Mouse (Mus musculus): ENCODE measurements around the gene 1700010I14Rik. TPM values are rescaled to one million over a fixed set of nuclear protein-coding genes. Genes with fewer than 3 reads are reported as not detected.

Gene 1700010I14Rik
- 1 to 10 TPM; 1.2 TPM for total RNA-seq (2021)
- long read RNA-seq, experiment 1 = 0 reads
- long read RNA-seq, experiment 2, partial matches to known transcripts = 0 of 2 reads
- long read RNA-seq, experiment 2, other reads (novel, unspliced or antisense) = 0 of 2 reads

DNA sequence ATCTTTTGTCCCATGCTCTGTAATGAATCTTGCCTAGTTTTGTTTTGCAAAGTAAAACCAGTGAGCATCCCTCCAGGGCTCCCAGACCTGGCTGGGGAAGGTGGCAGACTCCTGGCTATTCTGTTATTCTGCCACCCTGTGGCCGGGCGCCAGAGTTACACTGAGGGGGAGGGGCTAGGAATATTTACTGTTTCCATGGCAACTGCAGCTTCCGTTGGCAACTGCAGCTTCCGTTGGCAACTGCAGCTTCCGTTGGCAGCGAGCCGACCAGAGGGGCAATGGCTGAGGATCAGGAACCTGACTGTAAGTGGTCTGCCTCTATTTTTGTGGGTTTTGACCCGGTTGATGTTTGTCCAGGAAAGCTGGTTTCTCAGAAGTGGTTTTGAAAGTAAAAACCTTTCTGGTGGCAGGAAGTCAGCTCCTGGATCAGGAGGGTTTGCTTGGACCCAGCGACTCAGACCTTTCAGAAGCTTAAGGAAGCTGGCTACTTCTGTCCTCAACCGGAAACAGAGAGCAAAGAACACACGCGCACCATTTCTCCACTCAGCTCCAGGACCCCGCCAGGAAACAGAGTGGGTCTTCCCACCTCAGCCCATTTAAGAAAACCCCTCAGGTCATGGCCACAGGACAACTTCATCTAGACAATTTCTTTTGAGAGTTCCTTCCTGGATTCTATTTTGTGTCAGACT is at the start of gene 1700010I14Rik:
TSS of gene 1700010I14Rik (plus strand) at position 215 of the 689 bp plus-strand sequence.
- peak; percentile 67 for TF ChIP-seq CTCF (IDR thresholded peaks at IDR 0.05)
- Histone ChIP-seq H3K4me3 (peak within 1 kb of the TSS; percentile 43), H3K27ac (no peak within 1 kb of the TSS)
- DNase-seq (ENCODE audit: extremely low spot score in 1 of 2, low spot score in 2 of 2) = peak; percentile 80 to 87
- intact Hi-C loops (cut with DNase I) = no loop called here

DNA sequence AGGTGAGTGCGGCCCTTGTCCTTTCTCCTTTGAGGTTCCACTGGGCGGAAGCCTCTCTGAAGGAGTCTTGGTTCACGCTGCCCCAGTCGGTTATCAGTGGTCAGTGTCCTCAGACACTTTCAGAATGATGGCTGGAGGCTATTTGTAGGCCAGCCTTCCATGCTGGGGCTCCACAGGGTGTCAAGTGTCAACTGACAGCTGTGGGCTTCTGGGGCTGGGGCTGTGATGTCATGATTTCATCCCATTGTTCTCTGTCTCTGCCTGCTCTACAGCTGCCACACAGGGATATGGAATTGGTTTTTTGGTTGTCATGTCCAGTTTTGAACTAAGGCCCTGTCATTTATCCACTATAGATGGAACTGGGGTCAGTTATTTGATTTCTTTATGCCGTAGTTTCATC is 36.5 kb upstream of the 1700010I14Rik start:
- no peak for TF ChIP-seq CTCF (IDR thresholded peaks at IDR 0.05)
- Histone ChIP-seq H3K27ac (no peak overlapping the region), H3K4me3 (no peak overlapping the region)
- intact Hi-C loops (cut with DNase I) = no loop called here
- DNase-seq (ENCODE audit: extremely low spot score in 1 of 2, low spot score in 2 of 2) = no peak

DNA sequence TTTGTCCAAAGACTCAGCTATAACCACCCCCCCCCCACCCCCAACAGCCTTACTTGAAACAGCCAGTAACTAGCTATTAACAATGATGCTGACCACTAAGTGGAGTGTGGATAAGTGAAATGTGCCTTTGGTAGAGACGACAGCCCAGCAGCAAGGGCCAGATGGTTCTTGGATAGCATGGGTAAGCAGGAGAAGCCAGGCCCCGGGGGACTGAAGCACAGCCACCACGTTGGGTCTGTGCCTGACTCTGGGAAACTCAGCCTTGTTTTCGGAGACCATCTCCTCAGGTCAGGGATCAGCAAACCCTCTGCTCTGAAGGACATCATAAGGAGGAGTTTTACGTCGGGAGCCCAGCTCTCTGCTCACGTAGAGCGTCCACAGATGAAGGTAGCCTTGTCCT is 35.2 kb upstream of the 1700010I14Rik start:
- H3K27ac ChIP-seq = no peak overlapping the region
- intact Hi-C loops (cut with DNase I) = no loop called here
- DNase-seq (ENCODE audit: extremely low spot score in 1 of 2, low spot score in 2 of 2) = no peak
- no peak for TF ChIP-seq CTCF (IDR thresholded peaks at IDR 0.05)
- H3K4me3 ChIP-seq = no peak overlapping the region

DNA sequence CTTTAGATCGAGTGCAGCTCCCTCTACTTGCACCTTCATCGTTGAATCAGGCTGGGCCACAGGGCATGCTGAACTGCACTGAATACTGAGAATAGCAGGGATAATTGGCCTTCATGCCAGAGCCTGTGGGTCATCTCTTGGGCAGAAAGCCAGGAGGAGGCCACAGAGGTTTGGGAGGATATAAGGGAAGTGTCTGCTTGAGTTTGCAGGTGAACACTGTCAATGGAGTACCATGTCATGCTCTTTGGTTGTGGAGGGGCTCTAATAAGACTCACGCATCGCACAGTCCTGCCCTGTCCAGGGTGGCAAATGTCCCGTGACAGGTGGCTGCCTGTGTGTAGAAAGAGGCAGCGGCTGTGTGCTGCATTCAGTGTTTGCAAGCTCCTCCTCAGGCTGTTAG is 30.0 kb upstream of the 1700010I14Rik start:
- Histone ChIP-seq H3K4me3 (no peak overlapping the region), H3K27ac (no peak overlapping the region)
- intact Hi-C loops (cut with DNase I) = no loop called here
- TF ChIP-seq CTCF (IDR thresholded peaks at IDR 0.05) = no peak
- DNase-seq (ENCODE audit: extremely low spot score in 1 of 2, low spot score in 2 of 2) = no peak

DNA sequence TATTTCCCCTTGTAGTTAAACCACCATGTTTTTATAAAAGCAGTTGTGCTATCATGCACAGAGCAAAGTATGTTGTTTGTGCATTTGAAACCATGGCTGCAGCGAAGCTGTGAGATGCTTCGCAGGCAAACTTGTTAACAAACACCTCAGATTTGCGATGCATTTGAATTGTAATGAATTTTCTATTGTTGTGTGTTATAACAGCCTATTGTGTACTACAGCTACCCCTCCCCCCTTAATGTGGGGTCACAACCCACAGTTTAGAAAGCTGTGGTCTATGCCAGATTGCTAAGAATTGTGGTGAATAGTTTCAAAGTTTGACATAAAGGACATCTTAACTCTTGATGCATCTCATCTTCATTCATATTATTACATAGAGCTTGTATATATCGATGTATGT is 27.7 kb upstream of the 1700010I14Rik start:
- Histone ChIP-seq H3K27ac (no peak overlapping the region), H3K4me3 (no peak overlapping the region)
- intact Hi-C loops (cut with DNase I) = no loop called here
- no peak for TF ChIP-seq CTCF (IDR thresholded peaks at IDR 0.05)
- no peak for DNase-seq (ENCODE audit: extremely low spot score in 1 of 2, low spot score in 2 of 2)

DNA sequence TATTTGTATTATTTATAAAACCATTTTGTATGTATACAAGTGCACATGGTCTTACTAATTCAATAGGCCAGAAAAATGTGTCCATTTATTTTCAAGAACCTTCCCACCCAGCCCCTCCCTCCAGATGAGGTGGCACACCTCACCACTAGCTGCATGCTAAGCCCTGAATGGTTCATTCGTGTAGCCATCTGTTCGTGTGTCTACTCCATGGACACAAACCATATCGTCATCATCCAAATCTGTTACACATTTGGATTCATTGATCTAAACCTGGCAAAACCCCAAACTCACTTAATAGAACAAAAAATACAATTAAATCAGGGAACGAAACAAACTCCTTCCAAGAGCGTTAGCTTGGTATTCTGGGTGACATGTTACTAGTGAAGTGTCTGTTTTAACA is 27.0 kb upstream of the 1700010I14Rik start:
- no peak for TF ChIP-seq CTCF (IDR thresholded peaks at IDR 0.05)
- intact Hi-C loops (cut with DNase I) = no loop called here
- DNase-seq (ENCODE audit: extremely low spot score in 1 of 2, low spot score in 2 of 2) = no peak
- Histone ChIP-seq H3K27ac (no peak overlapping the region), H3K4me3 (no peak overlapping the region)

DNA sequence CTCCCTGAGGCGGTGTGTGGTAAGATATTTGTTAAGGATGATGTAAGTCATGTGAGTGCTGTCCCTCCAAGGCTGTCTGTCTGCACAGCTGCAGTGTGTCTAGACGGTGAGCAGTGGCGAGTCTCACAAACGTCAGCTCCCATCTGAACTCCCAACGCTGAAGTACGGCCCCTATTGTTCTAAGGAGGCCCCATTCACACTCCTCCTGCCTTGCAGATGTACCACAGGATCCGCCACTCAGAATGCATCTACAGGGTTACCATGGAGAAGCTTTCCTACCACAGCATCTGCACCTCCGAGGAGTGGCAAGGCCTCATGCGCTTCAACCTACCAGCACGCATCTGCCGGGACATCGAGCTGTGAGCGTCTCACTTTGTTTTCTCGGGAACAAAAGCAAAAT is 26.5 kb upstream of the 1700010I14Rik start:
- TF ChIP-seq CTCF (IDR thresholded peaks at IDR 0.05) = no peak
- intact Hi-C loops (cut with DNase I) = no loop called here
- H3K27ac ChIP-seq = no peak overlapping the region
- DNase-seq (ENCODE audit: extremely low spot score in 1 of 2, low spot score in 2 of 2) = no peak
- H3K4me3 ChIP-seq = no peak overlapping the region

DNA sequence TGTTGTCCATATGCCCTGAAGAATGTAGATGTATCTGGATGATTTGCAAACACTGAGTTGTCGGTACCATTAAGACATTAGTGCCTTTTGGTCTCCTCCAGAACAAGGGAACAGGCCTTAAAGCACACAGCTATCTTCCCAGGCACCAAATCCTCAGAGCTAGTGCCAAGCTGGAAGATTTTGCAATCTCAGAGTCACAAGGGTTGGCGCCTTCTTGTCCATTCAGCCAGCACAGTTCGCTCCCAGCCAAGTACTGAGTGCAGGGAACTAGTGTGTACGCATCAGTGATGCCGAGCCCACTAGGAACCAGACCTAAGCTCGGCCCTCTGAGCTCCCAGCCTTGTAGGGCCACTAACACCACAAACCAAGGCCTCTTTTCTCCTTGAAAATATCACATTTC is 23.0 kb upstream of the 1700010I14Rik start:
- no peak for DNase-seq (ENCODE audit: extremely low spot score in 1 of 2, low spot score in 2 of 2)
- H3K27ac ChIP-seq = no peak overlapping the region
- intact Hi-C loops (cut with DNase I) = no loop called here
- no peak for TF ChIP-seq CTCF (IDR thresholded peaks at IDR 0.05)
- H3K4me3 ChIP-seq = no peak overlapping the region

DNA sequence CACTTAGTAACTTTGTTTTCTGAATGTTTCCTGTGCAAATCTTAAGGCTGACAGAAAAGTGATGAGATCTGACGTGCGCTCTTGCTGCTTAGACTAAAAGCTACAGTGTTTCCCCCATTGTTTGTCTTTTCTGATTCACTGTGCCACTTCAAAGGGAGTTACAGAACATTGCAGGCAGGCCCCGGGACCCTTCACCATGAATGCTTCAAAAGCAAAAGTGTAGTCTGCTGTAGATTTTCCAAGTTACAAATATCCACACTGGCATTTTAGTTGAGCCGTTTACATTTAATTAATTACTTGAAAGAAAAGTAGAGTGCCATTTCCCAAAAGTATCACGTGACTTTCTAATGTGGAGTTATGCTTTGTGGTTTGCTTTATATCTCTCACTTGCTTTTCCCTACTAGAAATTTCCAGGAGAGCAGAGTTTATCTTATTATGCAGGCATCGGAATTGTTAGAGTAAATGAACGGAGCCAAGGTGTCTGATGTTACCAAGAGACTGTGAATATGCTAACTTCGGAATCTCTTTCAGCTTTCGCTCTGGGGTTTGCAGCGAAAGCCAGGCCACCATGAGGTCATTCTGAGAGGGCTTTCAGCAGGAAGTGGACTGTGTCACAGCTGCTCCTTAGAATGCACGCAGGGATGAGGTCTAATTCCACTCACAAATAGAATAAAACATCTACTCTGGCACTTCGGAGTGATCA is 15.8 kb upstream of the 1700010I14Rik start:
- intact Hi-C loops (cut with DNase I) = no loop called here
- Histone ChIP-seq H3K27ac (no peak overlapping the region), H3K4me3 (no peak overlapping the region)
- DNase-seq (ENCODE audit: extremely low spot score in 1 of 2, low spot score in 2 of 2) = no peak
- TF ChIP-seq CTCF (IDR thresholded peaks at IDR 0.05) = no peak

DNA sequence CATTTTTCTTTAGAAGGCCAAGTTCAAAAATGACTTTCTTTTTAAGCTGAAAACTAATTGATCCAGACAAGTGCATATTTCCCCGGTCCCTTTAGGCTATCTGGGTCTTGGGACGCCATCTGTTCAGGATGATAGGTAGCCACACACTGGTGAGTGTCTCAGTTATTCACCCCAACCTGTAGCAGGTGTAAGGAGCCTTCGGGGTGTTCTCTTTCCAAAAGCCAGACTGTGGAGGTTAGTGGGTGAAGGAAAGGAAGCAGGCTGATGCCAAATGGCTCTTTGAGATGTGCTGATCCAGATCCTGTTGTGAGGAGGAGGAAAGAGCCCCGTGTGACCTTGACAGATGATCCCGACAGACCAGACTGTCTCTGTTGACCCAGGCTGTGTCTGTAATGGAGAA is 14.8 kb upstream of the 1700010I14Rik start:
- no peak overlapping the region for H3K4me3 ChIP-seq
- no peak overlapping the region for H3K27ac ChIP-seq
- no peak for DNase-seq (ENCODE audit: extremely low spot score in 1 of 2, low spot score in 2 of 2)
- intact Hi-C loops (cut with DNase I) = no loop called here
- TF ChIP-seq CTCF (IDR thresholded peaks at IDR 0.05) = no peak

DNA sequence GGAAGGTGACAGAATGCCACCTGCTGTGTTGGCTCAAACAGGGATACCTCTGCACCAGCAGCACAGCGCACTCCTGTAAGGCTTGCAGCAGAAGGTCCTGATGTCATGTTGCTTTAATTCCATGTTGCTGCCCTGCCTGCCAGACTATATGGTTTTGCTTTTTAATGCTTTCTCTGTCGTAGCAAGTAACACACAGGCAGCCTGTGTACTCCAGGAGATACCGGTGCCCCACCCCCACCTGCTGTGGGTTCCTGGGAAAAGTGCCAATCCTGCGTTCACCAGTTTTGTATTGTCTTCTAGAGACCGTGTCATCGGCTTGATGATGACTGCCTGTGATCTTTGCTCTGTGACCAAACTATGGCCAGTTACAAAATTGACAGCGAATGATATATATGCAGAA is 13.7 kb upstream of the 1700010I14Rik start:
- no peak overlapping the region for H3K27ac ChIP-seq
- no peak for TF ChIP-seq CTCF (IDR thresholded peaks at IDR 0.05)
- intact Hi-C loops (cut with DNase I) = no loop called here

DNA sequence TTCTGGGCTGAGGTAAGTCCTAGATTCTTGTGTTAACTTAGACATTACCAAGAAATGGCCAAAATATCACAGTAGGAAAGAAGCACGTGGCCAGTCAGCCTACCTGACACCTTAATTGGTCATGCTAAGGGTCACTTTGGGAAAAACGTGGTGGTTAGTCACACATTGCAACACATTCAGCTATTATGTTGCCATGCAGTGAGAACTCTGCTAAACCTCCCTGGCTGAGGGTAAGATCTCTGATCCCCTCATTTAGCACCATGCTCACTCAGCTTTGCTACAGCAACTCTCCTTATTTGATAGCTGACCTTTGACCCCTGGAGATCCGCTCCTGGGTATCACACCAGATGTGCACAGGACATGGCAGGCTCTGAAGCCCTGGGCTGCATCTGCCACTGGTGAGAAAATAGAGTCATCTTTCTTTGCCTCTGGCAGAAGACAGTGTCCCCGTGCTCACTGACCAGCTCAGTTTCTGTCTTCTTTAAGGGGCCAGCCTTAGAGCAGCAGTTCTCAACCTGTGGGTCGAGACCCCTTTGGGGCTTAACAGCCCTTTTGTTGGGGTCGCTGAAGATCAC is 13.2 kb upstream of the 1700010I14Rik start:
- TF ChIP-seq CTCF (IDR thresholded peaks at IDR 0.05) = no peak
- intact Hi-C loops (cut with DNase I) = no loop called here
- Histone ChIP-seq H3K27ac (no peak overlapping the region), H3K4me3 (no peak overlapping the region)
- no peak for DNase-seq (ENCODE audit: extremely low spot score in 1 of 2, low spot score in 2 of 2)

More for the DNA sequence above, 13.7 kb upstream of the 1700010I14Rik start:
- no peak for DNase-seq (ENCODE audit: extremely low spot score in 1 of 2, low spot score in 2 of 2)
- H3K4me3 ChIP-seq = no peak overlapping the region
